Mouse (Mus musculus) spleen, adult 2 months (tissue): ENCODE measurements around the gene Prss53. TPM values are rescaled to one million over a fixed set of nuclear protein-coding genes. Genes with fewer than 3 reads are reported as not detected.

Source experiments
- DNase-seq, 2 experiments: peaks; one replicate each; pipeline versions ENCODE4 v3.0.0 to v3.0.0-alpha.2; 2012 to 2021; ENCODE audit warnings: low spot score in 2 of 2, low read depth in 1 of 2
- H3K27ac ChIP-seq: fragments of 200-500 bp; 2 replicates; pipeline ENCODE4 v1.5.1; 2012; ENCODE audit warnings: low read length, inconsistent platforms; ENCODE audit not compliant: insufficient read depth
- H3K27me3 ChIP-seq: fragments of 200-500 bp; 2 replicates; pipeline ENCODE4 v1.6.1; 2012; ENCODE audit warnings: mild to moderate bottlenecking, moderate library complexity, low read length, inconsistent platforms; ENCODE audit not compliant: control insufficient read depth, insufficient read depth
- H3K36me3 ChIP-seq: fragments of 200-500 bp; 2 replicates; pipeline ENCODE4 v1.6.1; 2012; ENCODE audit warnings: mild to moderate bottlenecking, low read length, inconsistent platforms; ENCODE audit not compliant: control insufficient read depth, insufficient read depth
- H3K4me1 ChIP-seq: fragments of 200-500 bp; 2 replicates; pipeline ENCODE4 v1.6.1; 2011; ENCODE audit warnings: inconsistent platforms; ENCODE audit not compliant: control insufficient read depth, insufficient read depth, insufficient read length
- H3K4me3 ChIP-seq: fragments of 200-500 bp; 2 replicates; pipeline ENCODE4 v1.5.1; 2011; ENCODE audit warnings: mild to moderate bottlenecking, inconsistent platforms; ENCODE audit not compliant: insufficient read depth, insufficient read length; ENCODE audit errors: extremely low read depth
- CTCF ChIP-seq: fragments of 200-500 bp; IDR thresholded peaks from 2 replicates; pipeline ENCODE4 v1.5.1; 2011; ENCODE audit warnings: mild to moderate bottlenecking, inconsistent platforms; ENCODE audit not compliant: insufficient read depth, insufficient read length, insufficient replicate concordance; ENCODE audit errors: extremely low read depth
- POLR2A ChIP-seq: fragments of 200-500 bp; IDR thresholded peaks from 2 replicates; pipeline ENCODE4 v1.6.1; 2011; ENCODE audit warnings: low read depth, low read length, inconsistent platforms
- WGBS: fragments of 180-500 bp; shearing (Covaris S2); methylation state at CpG from one replicate; pipeline ENCODE4 v1.1.7; 2018; 5-methylcytosine and 5-hydroxymethylcytosine counted together
- polyA plus RNA-seq: library from polyadenylated mRNA; depleted of rRNA; stranded (reverse); fragments of >200 nt; gene quantifications from 2 replicates; pipeline ENCODE4 v1.2.3, GENCODE M21; 2012; rRNA removed

Prss53 gene
- polyA plus RNA-seq = 1.4 and 1.7 TPM in 2 replicates

GRCm38 (mm10) chr7:127890798-127891197, at the start of gene Prss53:
TSS of gene Prss53 (minus strand) at chr7:127890970.
- H3K4me1 ChIP-seq = no peaks in the 10 kb centered on the region; the same call in 1 of the 2 replicates
- 77% methylated on average over 4 of the region's 4 CpGs for WGBS
- H3K4me3 ChIP-seq = no peak within 1 kb of the TSS
- no peaks in the 10 kb centered on the region for H3K27me3 ChIP-seq
- TF ChIP-seq CTCF (no peak), POLR2A (no peak)
- no peak for DNase-seq
- peaks cover 17% of the 10 kb centered on the region for H3K36me3 ChIP-seq
- no peak within 1 kb of the TSS for H3K27ac ChIP-seq

GRCm38 (mm10) chr7:127936216-127936884, 45.6 kb upstream of the Prss53 start:
- H3K27me3 ChIP-seq = no peaks in the 10 kb centered on the region
- TF ChIP-seq POLR2A (no peak), CTCF (no peak)

GRCm38 (mm10) chr7:127935748-127936159, 45.0 kb upstream of the Prss53 start:
- 2% methylated on average over 38 of the region's 38 CpGs for WGBS
- Histone ChIP-seq H3K27ac (no peak overlapping the region), H3K4me1 (peaks cover 3% of the 10 kb centered on the region; the same call in 1 of the 2 replicates), H3K27me3 (no peaks in the 10 kb centered on the region), H3K36me3 (no peaks in the 10 kb centered on the region), H3K4me3 (peak overlapping the region; percentile 63)
- TF ChIP-seq POLR2A (no peak), CTCF (no peak)
- no peak for DNase-seq

More at GRCm38 (mm10) chr7:127936216-127936884, 45.6 kb upstream of the Prss53 start:
- H3K4me1 ChIP-seq = peaks cover 3% of the 10 kb centered on the region; the same call in 1 of the 2 replicates
- WGBS = 77% methylated on average over 18 of the region's 18 CpGs
- DNase-seq = no peak
- no peaks in the 10 kb centered on the region for H3K36me3 ChIP-seq
- no peak overlapping the region for H3K27ac ChIP-seq
- H3K4me3 ChIP-seq = peak overlapping the region; percentile 63; the same call in 1 of the 2 replicates

- Histone ChIP-seq H3K27ac (no peak overlapping the region), H3K4me3 (peak overlapping the region; percentile 63), H3K36me3 (no peaks in the 10 kb centered on the region), H3K27me3 (no peaks in the 10 kb centered on the region), H3K4me1 (peaks cover 3% of the 10 kb centered on the region; the same call in 1 of the 2 replicates)
- peak; percentile 90 to 95 for DNase-seq
- TF ChIP-seq CTCF = peak; percentile 95
- no peak for TF ChIP-seq POLR2A
- 7% methylated on average over 32 of the region's 32 CpGs for WGBS
Observed at GRCm38 (mm10) chr7:127935028-127935722, 44.4 kb upstream of the Prss53 start.

- Histone ChIP-seq H3K27ac (no peak overlapping the region), H3K27me3 (no peaks in the 10 kb centered on the region), H3K4me3 (no peak overlapping the region), H3K4me1 (peaks cover 3% of the 10 kb centered on the region; the same call in 1 of the 2 replicates), H3K36me3 (no peaks in the 10 kb centered on the region)
- no peak for DNase-seq
- no peak for TF ChIP-seq POLR2A
- no peak for TF ChIP-seq CTCF
- WGBS = 88% methylated on average over 5 of the region's 5 CpGs
Observed at GRCm38 (mm10) chr7:127934075-127934474, 43.3 kb upstream of the Prss53 start.

GRCm38 (mm10) chr7:127932273-127933031, 41.7 kb upstream of the Prss53 start:
- no peaks in the 10 kb centered on the region for H3K36me3 ChIP-seq
- 79% methylated on average over 13 of the region's 13 CpGs for whole genome bisulfite sequencing
- no peak overlapping the region for H3K27ac ChIP-seq
- H3K27me3 ChIP-seq = no peaks in the 10 kb centered on the region
- peaks cover 3% of the 10 kb centered on the region; the same call in 1 of the 2 replicates for H3K4me1 ChIP-seq
- TF ChIP-seq POLR2A (no peak), CTCF (no peak)
- DNase-seq = no peak
- H3K4me3 ChIP-seq = no peak overlapping the region
